Mouse (Mus musculus): ENCODE measurements around the gene Flt3l. TPM values are rescaled to one million over a fixed set of nuclear protein-coding genes. Genes with fewer than 3 reads are reported as not detected.

Flt3l gene
- polyA plus RNA-seq (2014; fragmentation: Nextera tagmentation; extraction: Ambion mirVana): 1.3 and 1.6 TPM in 2 replicates

- H3K4me3 ChIP-seq (ENCODE audit: low read depth, low read length): peak within 1 kb of the TSS; percentile 35
- no peaks in the 10 kb centered on the region for H3K9me3 ChIP-seq (ENCODE audit: control insufficient read depth, low read length)
- no peak within 1 kb of the TSS for H3K27ac ChIP-seq (ENCODE audit: low read depth, low read length)
- peak; percentile 83 for ATAC-seq (ENCODE audit: low read depth)
- 5% methylated on average over 29 of the region's 29 CpGs for WGBS
- H3K4me1 ChIP-seq (ENCODE audit: control insufficient read depth, insufficient read depth, low read length): no peaks in the 10 kb centered on the region
- H3K36me3 ChIP-seq (ENCODE audit: control insufficient read depth, insufficient read depth, low read length): no peaks in the 10 kb centered on the region
- peak within 1 kb of the TSS; percentile 57 for H3K9ac ChIP-seq (replicated peaks; ENCODE audit: low read depth, low read length)
- H3K4me2 ChIP-seq (ENCODE audit: low read depth, low read length): peak within 1 kb of the TSS; percentile 62
- peaks cover 2% of the 10 kb centered on the region; the same call in 1 of the 2 replicates for H3K27me3 ChIP-seq (ENCODE audit: control insufficient read depth, insufficient read depth, low read length)
Measured at GRCm38 (mm10) chr7:45135993-45136567, at the start of gene Flt3l, which contains the start of gene Gm45713. TSS of gene Flt3l (minus strand) at chr7:45136432. TSS of gene Gm45713 (minus strand) at chr7:45136231.

- peaks cover 33% of the 10 kb centered on the region for H3K27me3 ChIP-seq (ENCODE audit: control insufficient read depth, insufficient read depth, low read length)
- no peak overlapping the region for H3K4me3 ChIP-seq (ENCODE audit: low read depth, low read length)
- no peaks in the 10 kb centered on the region for H3K9me3 ChIP-seq (ENCODE audit: control insufficient read depth, low read length)
- H3K9ac ChIP-seq (replicated peaks; ENCODE audit: low read depth, low read length): no peak overlapping the region
- WGBS: 77% methylated on average over 7 of the region's 7 CpGs
- no peak overlapping the region for H3K27ac ChIP-seq (ENCODE audit: low read depth, low read length)
- no peak for ATAC-seq (ENCODE audit: low read depth)
- H3K4me1 ChIP-seq (ENCODE audit: control insufficient read depth, insufficient read depth, low read length): no peaks in the 10 kb centered on the region
- no peaks in the 10 kb centered on the region for H3K36me3 ChIP-seq (ENCODE audit: control insufficient read depth, insufficient read depth, low read length)
- H3K4me2 ChIP-seq (ENCODE audit: low read depth, low read length): no peak overlapping the region
Measured at GRCm38 (mm10) chr7:45185921-45186320, 49.7 kb upstream of the Flt3l start.

GRCm38 (mm10) chr7:45183672-45184071 lies 47.4 kb upstream of the Flt3l start:
- H3K4me1 ChIP-seq (ENCODE audit: control insufficient read depth, insufficient read depth, low read length): no peaks in the 10 kb centered on the region
- no peaks in the 10 kb centered on the region for H3K36me3 ChIP-seq (ENCODE audit: control insufficient read depth, insufficient read depth, low read length)
- no peak overlapping the region for H3K4me3 ChIP-seq (ENCODE audit: low read depth, low read length)
- H3K9me3 ChIP-seq (ENCODE audit: control insufficient read depth, low read length): no peaks in the 10 kb centered on the region
- 78% methylated on average over 7 of the region's 7 CpGs for WGBS
- ATAC-seq (ENCODE audit: low read depth): no peak
- no peak overlapping the region for H3K9ac ChIP-seq (replicated peaks; ENCODE audit: low read depth, low read length)
- H3K27ac ChIP-seq (ENCODE audit: low read depth, low read length): no peak overlapping the region
- peaks cover 56% of the 10 kb centered on the region for H3K27me3 ChIP-seq (ENCODE audit: control insufficient read depth, insufficient read depth, low read length)
- no peak overlapping the region for H3K4me2 ChIP-seq (ENCODE audit: low read depth, low read length)

- Histone ChIP-seq H3K4me3 (ENCODE audit: low read depth, low read length) (peak overlapping the region; percentile 12), H3K4me1 (ENCODE audit: control insufficient read depth, insufficient read depth, low read length) (no peaks in the 10 kb centered on the region), H3K36me3 (ENCODE audit: control insufficient read depth, insufficient read depth, low read length) (no peaks in the 10 kb centered on the region), H3K9ac (replicated peaks; ENCODE audit: low read depth, low read length) (no peak overlapping the region), H3K4me2 (ENCODE audit: low read depth, low read length) (peak overlapping the region; percentile 39), H3K27ac (ENCODE audit: low read depth, low read length) (no peak overlapping the region), H3K9me3 (ENCODE audit: control insufficient read depth, low read length) (no peaks in the 10 kb centered on the region), H3K27me3 (ENCODE audit: control insufficient read depth, insufficient read depth, low read length) (peaks cover 66% of the 10 kb centered on the region)
- 19% methylated on average over 11 of the region's 11 CpGs for WGBS
- 0 out of 2 replicates have a peak, but pooled peaks have one; percentile 2 for ATAC-seq (ENCODE audit: low read depth)
Measured at GRCm38 (mm10) chr7:45182606-45183005, 46.4 kb upstream of the Flt3l start.

- WGBS: under 1% methylated on average over 34 of the region's 34 CpGs
- Histone ChIP-seq H3K9ac (replicated peaks; ENCODE audit: low read depth, low read length) (no peak overlapping the region), H3K27me3 (ENCODE audit: control insufficient read depth, insufficient read depth, low read length) (peaks cover 69% of the 10 kb centered on the region), H3K4me1 (ENCODE audit: control insufficient read depth, insufficient read depth, low read length) (no peaks in the 10 kb centered on the region), H3K9me3 (ENCODE audit: control insufficient read depth, low read length) (no peaks in the 10 kb centered on the region), H3K27ac (ENCODE audit: low read depth, low read length) (no peak overlapping the region), H3K4me3 (ENCODE audit: low read depth, low read length) (peak overlapping the region; percentile 12), H3K4me2 (ENCODE audit: low read depth, low read length) (peak overlapping the region; percentile 39), H3K36me3 (ENCODE audit: control insufficient read depth, insufficient read depth, low read length) (no peaks in the 10 kb centered on the region)
- peak; percentile 89 for ATAC-seq (ENCODE audit: low read depth)
Measured at GRCm38 (mm10) chr7:45182199-45182601, 46.0 kb upstream of the Flt3l start.

GRCm38 (mm10) chr7:45181540-45181939 lies 45.3 kb upstream of the Flt3l start:
- H3K36me3 ChIP-seq (ENCODE audit: control insufficient read depth, insufficient read depth, low read length): no peaks in the 10 kb centered on the region
- peaks cover 72% of the 10 kb centered on the region for H3K27me3 ChIP-seq (ENCODE audit: control insufficient read depth, insufficient read depth, low read length)
- H3K9me3 ChIP-seq (ENCODE audit: control insufficient read depth, low read length): no peaks in the 10 kb centered on the region
- H3K27ac ChIP-seq (ENCODE audit: low read depth, low read length): no peak overlapping the region
- H3K9ac ChIP-seq (replicated peaks; ENCODE audit: low read depth, low read length): no peak overlapping the region
- ATAC-seq (ENCODE audit: low read depth): no peak
- H3K4me1 ChIP-seq (ENCODE audit: control insufficient read depth, insufficient read depth, low read length): no peaks in the 10 kb centered on the region
- H3K4me3 ChIP-seq (ENCODE audit: low read depth, low read length): peak overlapping the region; percentile 5; the same call in 1 of the 2 replicates
- WGBS: 3% methylated on average over 34 of the region's 35 CpGs
- H3K4me2 ChIP-seq (ENCODE audit: low read depth, low read length): peak overlapping the region; percentile 39

GRCm38 (mm10) chr7:45180896-45181477 lies 44.8 kb upstream of the Flt3l start, which contains the start of gene Pth2:
TSS of gene Pth2 (plus strand) at chr7:45180995.
- Histone ChIP-seq H3K9ac (replicated peaks; ENCODE audit: low read depth, low read length) (no peak within 1 kb of the TSS), H3K4me3 (ENCODE audit: low read depth, low read length) (peak within 1 kb of the TSS; percentile 5; the same call in 1 of the 2 replicates), H3K27ac (ENCODE audit: low read depth, low read length) (no peak within 1 kb of the TSS), H3K27me3 (ENCODE audit: control insufficient read depth, insufficient read depth, low read length) (peaks cover 72% of the 10 kb centered on the region), H3K36me3 (ENCODE audit: control insufficient read depth, insufficient read depth, low read length) (no peaks in the 10 kb centered on the region), H3K9me3 (ENCODE audit: control insufficient read depth, low read length) (no peaks in the 10 kb centered on the region), H3K4me1 (ENCODE audit: control insufficient read depth, insufficient read depth, low read length) (no peaks in the 10 kb centered on the region), H3K4me2 (ENCODE audit: low read depth, low read length) (peak within 1 kb of the TSS; percentile 39)
- 14% methylated on average over 20 of the region's 20 CpGs for WGBS
- no peak for ATAC-seq (ENCODE audit: low read depth)

- ATAC-seq (ENCODE audit: low read depth): no peak
- no peaks in the 10 kb centered on the region for H3K36me3 ChIP-seq (ENCODE audit: control insufficient read depth, insufficient read depth, low read length)
- no peak within 1 kb of the TSS for H3K9ac ChIP-seq (replicated peaks; ENCODE audit: low read depth, low read length)
- H3K27me3 ChIP-seq (ENCODE audit: control insufficient read depth, insufficient read depth, low read length): peaks cover 77% of the 10 kb centered on the region
- no peak within 1 kb of the TSS for H3K4me3 ChIP-seq (ENCODE audit: low read depth, low read length)
- no peaks in the 10 kb centered on the region for H3K9me3 ChIP-seq (ENCODE audit: control insufficient read depth, low read length)
- no peak within 1 kb of the TSS for H3K4me2 ChIP-seq (ENCODE audit: low read depth, low read length)
- no peak within 1 kb of the TSS for H3K27ac ChIP-seq (ENCODE audit: low read depth, low read length)
- H3K4me1 ChIP-seq (ENCODE audit: control insufficient read depth, insufficient read depth, low read length): no peaks in the 10 kb centered on the region
- WGBS: 25% methylated on average over 7 of the region's 7 CpGs
Measured at GRCm38 (mm10) chr7:45179469-45179868, 43.2 kb upstream of the Flt3l start, which contains the start of gene Gfy. TSS of gene Gfy (minus strand) at chr7:45179569.

GRCm38 (mm10) chr7:45178550-45178949 lies 42.3 kb upstream of the Flt3l start:
- no peak for ATAC-seq (ENCODE audit: low read depth)
- H3K36me3 ChIP-seq (ENCODE audit: control insufficient read depth, insufficient read depth, low read length): no peaks in the 10 kb centered on the region

More at GRCm38 (mm10) chr7:45178550-45178949, 42.3 kb upstream of the Flt3l start:
- Histone ChIP-seq H3K4me1 (ENCODE audit: control insufficient read depth, insufficient read depth, low read length) (no peaks in the 10 kb centered on the region), H3K9ac (replicated peaks; ENCODE audit: low read depth, low read length) (no peak overlapping the region), H3K9me3 (ENCODE audit: control insufficient read depth, low read length) (no peaks in the 10 kb centered on the region), H3K27ac (ENCODE audit: low read depth, low read length) (no peak overlapping the region), H3K4me2 (ENCODE audit: low read depth, low read length) (no peak overlapping the region), H3K27me3 (ENCODE audit: control insufficient read depth, insufficient read depth, low read length) (peaks cover 76% of the 10 kb centered on the region), H3K4me3 (ENCODE audit: low read depth, low read length) (no peak overlapping the region)
- WGBS: 25% methylated on average over 7 of the region's 7 CpGs

All from neural tube, embryonic 14.5 days (tissue).